Mouse (Mus musculus) liver, adult 2 months (tissue): ENCODE measurements around the gene Strap. TPM values are rescaled to one million over a fixed set of nuclear protein-coding genes. Genes with fewer than 3 reads are reported as not detected.
A peak's percentile ranks its signal among the peaks of the same experiment; 100 is the strongest.

Experiments
- DNase-seq: peaks from one replicate; pipeline ENCODE4 v3.0.0-alpha.2; 2011; ENCODE audit warnings: low read depth, low spot score; ENCODE audit errors: extremely low read depth
- H3K27ac ChIP-seq: fragments of 200-500 bp; replicated peaks from 2 replicates; pipeline ENCODE4 v1.5.1; 2012; ENCODE audit warnings: low read depth, mild to moderate bottlenecking, control low read depth, inconsistent platforms, low read length; ENCODE audit not compliant: insufficient read depth
- H3K27me3 ChIP-seq: fragments of 200-500 bp; 2 replicates; pipeline ENCODE4 v1.6.1; 2012; ENCODE audit warnings: mild to moderate bottlenecking, moderate library complexity, low read length, inconsistent platforms; ENCODE audit not compliant: control insufficient read depth, insufficient read depth
- H3K36me3 ChIP-seq: fragments of 200-500 bp; 2 replicates; pipeline ENCODE4 v1.6.1; 2012; ENCODE audit warnings: low read length, inconsistent platforms; ENCODE audit not compliant: control insufficient read depth, insufficient read depth
- H3K4me1 ChIP-seq: fragments of 200-500 bp; 2 replicates; pipeline ENCODE4 v1.6.1; 2011; ENCODE audit warnings: low read length; ENCODE audit not compliant: control insufficient read depth, insufficient read depth
- H3K4me3 ChIP-seq: fragments of 200-500 bp; 2 replicates; pipeline ENCODE4 v1.5.1; 2011; ENCODE audit warnings: low read depth, mild to moderate bottlenecking, control low read depth, low read length, moderate library complexity; ENCODE audit not compliant: insufficient read depth
- H3K79me2 ChIP-seq: fragments of 200-500 bp; 2 replicates; pipeline ENCODE4 v1.6.1; 2012; ENCODE audit warnings: inconsistent platforms, mild to moderate bottlenecking, low read length, moderate library complexity; ENCODE audit not compliant: control insufficient read depth, insufficient read depth
- H3K9ac ChIP-seq: fragments of 200-500 bp; 2 replicates; pipeline ENCODE4 v1.6.1; 2012; ENCODE audit warnings: low read depth, mild to moderate bottlenecking, control low read depth, inconsistent platforms, low read length
- CTCF ChIP-seq: fragments of 200-500 bp; IDR thresholded peaks from 2 replicates; pipeline ENCODE4 v1.5.1; 2011; ENCODE audit warnings: low read depth, low read length, control low read depth
- POLR2A ChIP-seq: fragments of 200-500 bp; IDR thresholded peaks from 2 replicates; pipeline ENCODE4 v1.6.1; 2011; ENCODE audit warnings: low read length, control low read depth; ENCODE audit not compliant: insufficient read depth; ENCODE audit errors: extremely low read depth
- WGBS: fragments of 180-500 bp; shearing (Covaris S2); methylation state at CpG from one replicate; pipeline ENCODE4 v1.1.7; 2018; 5-methylcytosine and 5-hydroxymethylcytosine counted together
- polyA plus RNA-seq: library from polyadenylated mRNA; depleted of rRNA; stranded (reverse); fragments of >200 nt; gene quantifications from 2 replicates; pipeline ENCODE4 v1.2.3, GENCODE M21; 2012; rRNA removed
- total RNA-seq: library from RNA; depleted of rRNA; stranded (reverse); fragments of >200 nt; gene quantifications from 2 replicates; pipeline ENCODE4 v1.2.3, GENCODE M21; 2014; rRNA removed

Strap gene
- 47.1 and 50.1 TPM in 2 replicates for total RNA-seq
- 26.8 and 33.7 TPM in 2 replicates for polyA plus RNA-seq

GRCm38 (mm10) chr6:137734846-137735609 lies at the start of gene Strap:
TSS of gene Strap (plus strand) at chr6:137735078.
- Histone ChIP-seq H3K36me3 (peaks cover 8% of the 10 kb centered on the region), H3K9ac (peak within 1 kb of the TSS; percentile 90), H3K79me2 (peaks cover 16% of the 10 kb centered on the region), H3K27me3 (no peaks in the 10 kb centered on the region), H3K4me1 (peaks cover 14% of the 10 kb centered on the region), H3K27ac (peak within 1 kb of the TSS; percentile 71), H3K4me3 (peak within 1 kb of the TSS; percentile 84)
- no peak for TF ChIP-seq CTCF
- TF ChIP-seq POLR2A: peak; percentile 81
- DNase-seq: peak; percentile 87
- WGBS: under 1% methylated on average over 78 of the region's 86 CpGs

- Histone ChIP-seq H3K4me1 (no peaks in the 10 kb centered on the region), H3K36me3 (no peaks in the 10 kb centered on the region), H3K27ac (no peak overlapping the region), H3K27me3 (no peaks in the 10 kb centered on the region), H3K79me2 (no peaks in the 10 kb centered on the region), H3K4me3 (no peak overlapping the region), H3K9ac (no peak overlapping the region)
- TF ChIP-seq POLR2A (no peak), CTCF (no peak)
- DNase-seq: no peak
- WGBS: 82% methylated on average over 5 of the region's 5 CpGs
Observed at GRCm38 (mm10) chr6:137687667-137688066, 47.2 kb upstream of the Strap start.

GRCm38 (mm10) chr6:137688079-137688478 lies 46.8 kb upstream of the Strap start:
- Histone ChIP-seq H3K36me3 (no peaks in the 10 kb centered on the region), H3K4me3 (no peak overlapping the region), H3K27me3 (no peaks in the 10 kb centered on the region), H3K9ac (no peak overlapping the region), H3K27ac (no peak overlapping the region), H3K79me2 (no peaks in the 10 kb centered on the region), H3K4me1 (no peaks in the 10 kb centered on the region)
- no peak for DNase-seq
- no peak for TF ChIP-seq CTCF
- TF ChIP-seq POLR2A: no peak
- WGBS: 90% methylated on average over 3 of the region's 3 CpGs

DNA sequence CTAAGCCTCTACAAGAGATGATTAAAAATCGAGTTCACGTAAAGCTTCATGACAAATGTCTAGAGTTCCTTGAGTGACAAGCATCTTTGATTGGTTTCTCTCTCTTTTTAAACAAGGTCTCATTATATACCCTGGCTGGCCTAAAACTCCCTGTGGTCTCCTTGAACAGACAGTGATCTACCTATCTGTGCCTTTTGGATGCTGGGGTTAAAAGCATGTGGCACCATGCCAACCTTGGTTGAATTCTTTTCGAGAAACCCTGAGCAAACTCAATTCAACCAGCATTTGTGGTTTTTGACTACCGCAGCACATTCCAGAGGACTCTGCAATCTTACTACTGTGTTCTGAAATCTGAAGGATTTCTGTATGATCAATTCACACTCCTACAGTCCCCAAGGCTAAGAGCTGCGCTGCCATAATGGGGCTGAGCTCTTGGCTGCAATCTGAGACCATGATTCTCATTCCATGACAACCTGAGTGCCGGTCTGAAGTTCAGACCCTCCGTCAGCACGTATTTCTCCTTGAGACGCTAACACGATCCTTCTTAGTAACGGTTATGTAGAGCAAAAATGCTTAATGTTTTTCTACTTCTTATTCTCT lies 46.3 kb upstream of the Strap start:
- no peaks in the 10 kb centered on the region for H3K27me3 ChIP-seq
- H3K9ac ChIP-seq: no peak overlapping the region
- no peaks in the 10 kb centered on the region for H3K79me2 ChIP-seq
- no peaks in the 10 kb centered on the region for H3K4me1 ChIP-seq
- 87% methylated on average over 11 of the region's 11 CpGs for WGBS
- H3K36me3 ChIP-seq: no peaks in the 10 kb centered on the region
- H3K4me3 ChIP-seq: no peak overlapping the region
- TF ChIP-seq POLR2A: no peak
- no peak for TF ChIP-seq CTCF
- no peak for DNase-seq
- H3K27ac ChIP-seq: no peak overlapping the region

- H3K27me3 ChIP-seq: no peaks in the 10 kb centered on the region
- H3K4me3 ChIP-seq: no peak overlapping the region
- no peaks in the 10 kb centered on the region for H3K36me3 ChIP-seq
- H3K9ac ChIP-seq: no peak overlapping the region
- 68% methylated on average over 2 of the region's 2 CpGs for WGBS
- TF ChIP-seq CTCF (no peak), POLR2A (no peak)
- H3K79me2 ChIP-seq: no peaks in the 10 kb centered on the region
- DNase-seq: no peak
- H3K4me1 ChIP-seq: no peaks in the 10 kb centered on the region
- no peak overlapping the region for H3K27ac ChIP-seq
Observed at GRCm38 (mm10) chr6:137690550-137691119, 44.2 kb upstream of the Strap start.
